Mouse (Mus musculus): Measurements from ENCODE around the gene Adgrg3. TPM values are rescaled to one million over a fixed set of nuclear protein-coding genes. Genes with fewer than 3 reads are reported as not detected.

The Adgrg3 gene
- polyA plus RNA-seq, 2 experiments: 3.3 to 6.7 TPM

- H3K4me3 ChIP-seq (replicated peaks; ENCODE audit: low read length): no peak overlapping the region
- H3K27me3 ChIP-seq (ENCODE audit: control insufficient read depth, insufficient read depth, low read length): no peaks in the 10 kb centered on the region
- DNase-seq (ENCODE audit: low spot score) (no peak), ATAC-seq (ENCODE audit: low FRiP score, low read depth) (no peak)
- peaks cover 19% of the 10 kb centered on the region for H3K4me1 ChIP-seq (ENCODE audit: control insufficient read depth, insufficient read depth, low read length)
- 76% methylated on average over 12 of the region's 12 CpGs for WGBS
- no peaks in the 10 kb centered on the region for H3K9me3 ChIP-seq (ENCODE audit: control insufficient read depth, low read length)
- H3K9ac ChIP-seq (ENCODE audit: low read depth, low read length, severe bottlenecking): no peak overlapping the region
- TF ChIP-seq POLR2A (IDR thresholded peaks at IDR 0.05; ENCODE audit: borderline replicate concordance, extremely low read depth, insufficient read depth, insufficient read length): no peak
- H3K4me2 ChIP-seq (replicated peaks; ENCODE audit: low read depth, low read length, severe bottlenecking): no peak overlapping the region
- no peak overlapping the region for H3K27ac ChIP-seq (replicated peaks; ENCODE audit: low read depth, low read length)
- no peaks in the 10 kb centered on the region for H3K36me3 ChIP-seq (ENCODE audit: control insufficient read depth, insufficient read depth, low read length)
Observed at GRCm38 (mm10) chr8:94996037-94996436, 21.5 kb upstream of the Adgrg3 start.

DNA sequence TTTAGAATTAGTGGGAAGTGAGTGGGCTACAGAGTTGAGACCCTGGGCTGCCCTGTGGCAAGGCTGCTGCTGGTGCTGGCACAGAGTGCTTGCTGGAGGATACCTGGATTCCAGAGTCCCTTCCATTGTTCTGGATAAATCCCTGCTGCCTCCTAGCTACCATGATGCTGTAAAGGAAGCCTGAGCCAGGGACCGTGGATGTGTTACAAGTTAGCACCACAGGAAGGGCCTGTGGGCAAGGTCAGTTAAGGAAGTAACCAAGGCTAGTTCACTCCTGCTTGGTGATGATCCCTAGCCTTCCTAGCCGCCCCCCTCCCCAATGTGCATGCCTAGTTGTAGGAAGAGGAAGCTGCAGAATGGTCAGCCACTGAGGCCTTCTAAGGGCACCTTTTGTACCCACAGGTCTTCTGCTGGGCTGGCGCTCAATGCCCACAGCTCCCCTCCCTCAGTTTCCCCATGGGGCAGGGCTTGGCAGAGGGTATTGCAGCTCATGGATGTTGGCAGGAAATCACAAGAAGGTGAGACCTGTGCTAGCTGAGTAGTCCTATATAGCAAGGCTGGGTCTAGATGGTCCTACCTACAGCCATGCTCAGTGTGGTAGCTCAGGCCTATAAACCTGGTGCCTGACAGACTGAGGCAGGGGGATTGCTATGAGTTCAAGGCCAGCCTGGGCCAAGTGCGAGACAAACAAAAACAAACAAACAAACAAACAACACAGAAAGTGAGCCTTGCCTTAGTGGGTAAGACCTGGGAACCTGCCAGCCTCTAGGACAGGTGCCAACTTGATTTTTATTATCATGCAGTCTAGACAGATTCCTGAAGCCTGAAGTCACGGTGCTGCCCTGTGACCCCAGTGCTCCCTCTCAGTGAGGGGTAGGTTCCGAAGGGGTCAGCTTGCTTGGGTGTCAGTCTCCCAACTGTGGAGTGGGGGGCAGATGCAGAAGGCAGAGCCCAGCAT lies 20.3 kb upstream of the Adgrg3 start:
- Histone ChIP-seq H3K4me1 (ENCODE audit: control insufficient read depth, insufficient read depth, low read length) (peaks cover 19% of the 10 kb centered on the region), H3K27me3 (ENCODE audit: control insufficient read depth, insufficient read depth, low read length) (no peaks in the 10 kb centered on the region), H3K4me2 (replicated peaks; ENCODE audit: low read depth, low read length, severe bottlenecking) (no peak overlapping the region), H3K36me3 (ENCODE audit: control insufficient read depth, insufficient read depth, low read length) (no peaks in the 10 kb centered on the region), H3K27ac (replicated peaks; ENCODE audit: low read depth, low read length) (no peak overlapping the region), H3K9ac (ENCODE audit: low read depth, low read length, severe bottlenecking) (no peak overlapping the region), H3K9me3 (ENCODE audit: control insufficient read depth, low read length) (no peaks in the 10 kb centered on the region), H3K4me3 (replicated peaks; ENCODE audit: low read length) (no peak overlapping the region)
- ATAC-seq (ENCODE audit: low FRiP score, low read depth) (no peak), DNase-seq (ENCODE audit: low spot score) (no peak)
- 72% methylated on average over 6 of the region's 6 CpGs for WGBS
- TF ChIP-seq POLR2A (IDR thresholded peaks at IDR 0.05; ENCODE audit: borderline replicate concordance, extremely low read depth, insufficient read depth, insufficient read length): no peak

DNA sequence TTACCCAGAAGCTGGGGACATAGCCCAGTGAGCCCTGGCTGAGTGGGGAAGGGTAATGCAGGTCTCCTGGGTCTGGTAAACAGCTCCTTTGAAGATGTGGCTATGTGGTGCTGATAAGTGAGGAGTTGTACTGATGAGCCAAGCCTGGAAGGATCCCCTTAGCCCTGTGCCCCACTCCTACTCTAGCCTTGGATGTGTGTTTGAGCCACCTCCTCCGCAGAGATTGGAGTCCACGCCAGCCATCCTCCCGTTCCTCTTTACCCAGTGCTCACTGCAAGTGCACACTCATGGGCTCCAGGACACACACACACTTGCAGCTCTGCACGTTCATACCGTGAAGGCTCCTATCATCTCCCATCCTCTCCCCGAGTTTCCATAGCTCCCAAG lies 19.6 kb upstream of the Adgrg3 start:
- no peak overlapping the region for H3K27ac ChIP-seq (replicated peaks; ENCODE audit: low read depth, low read length)

GRCm38 (mm10) chr8:94998431-94998830 lies 19.1 kb upstream of the Adgrg3 start:
- ATAC-seq (ENCODE audit: low FRiP score, low read depth) (no peak), DNase-seq (ENCODE audit: low spot score) (no peak)

More for the DNA sequence above, 19.6 kb upstream of the Adgrg3 start:
- no peaks in the 10 kb centered on the region for H3K36me3 ChIP-seq (ENCODE audit: control insufficient read depth, insufficient read depth, low read length)
- no peaks in the 10 kb centered on the region for H3K9me3 ChIP-seq (ENCODE audit: control insufficient read depth, low read length)
- DNase-seq (ENCODE audit: low spot score): no peak
- no peak overlapping the region for H3K4me2 ChIP-seq (replicated peaks; ENCODE audit: low read depth, low read length, severe bottlenecking)
- no peak for ATAC-seq (ENCODE audit: low FRiP score, low read depth)
- no peak for TF ChIP-seq POLR2A (IDR thresholded peaks at IDR 0.05; ENCODE audit: borderline replicate concordance, extremely low read depth, insufficient read depth, insufficient read length)
- WGBS: 73% methylated on average over 6 of the region's 6 CpGs
- no peaks in the 10 kb centered on the region for H3K27me3 ChIP-seq (ENCODE audit: control insufficient read depth, insufficient read depth, low read length)
- no peak overlapping the region for H3K4me3 ChIP-seq (replicated peaks; ENCODE audit: low read length)
- H3K4me1 ChIP-seq (ENCODE audit: control insufficient read depth, insufficient read depth, low read length): peaks cover 19% of the 10 kb centered on the region
- no peak overlapping the region for H3K9ac ChIP-seq (ENCODE audit: low read depth, low read length, severe bottlenecking)

DNA sequence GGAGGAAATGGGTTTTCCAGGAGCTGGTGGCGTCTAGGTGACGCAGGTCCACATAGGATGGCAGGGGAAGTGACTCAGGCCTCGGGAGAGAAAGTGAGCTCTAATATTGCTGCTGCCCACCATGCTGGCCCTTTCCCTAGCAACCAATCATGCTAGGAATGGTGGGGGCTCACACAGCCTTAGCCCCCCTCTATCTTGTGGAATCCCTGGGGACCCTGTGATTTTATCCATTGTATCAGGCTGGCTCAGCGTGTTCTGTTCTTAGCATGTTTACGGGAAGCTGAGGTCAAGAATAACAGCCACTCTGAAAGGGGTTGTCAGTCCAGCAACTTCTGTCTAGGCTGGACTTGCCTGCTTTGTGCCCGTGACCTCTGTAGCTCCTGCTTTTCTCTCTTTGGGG lies 18.5 kb upstream of the Adgrg3 start:
- H3K9ac ChIP-seq (ENCODE audit: low read depth, low read length, severe bottlenecking): no peak overlapping the region
- 63% methylated on average over 6 of the region's 6 CpGs for whole genome bisulfite sequencing
- no peak overlapping the region for H3K4me2 ChIP-seq (replicated peaks; ENCODE audit: low read depth, low read length, severe bottlenecking)
- no peaks in the 10 kb centered on the region for H3K27me3 ChIP-seq (ENCODE audit: control insufficient read depth, insufficient read depth, low read length)
- no peak for TF ChIP-seq POLR2A (IDR thresholded peaks at IDR 0.05; ENCODE audit: borderline replicate concordance, extremely low read depth, insufficient read depth, insufficient read length)
- no peak overlapping the region for H3K27ac ChIP-seq (replicated peaks; ENCODE audit: low read depth, low read length)
- peaks cover 10% of the 10 kb centered on the region for H3K4me1 ChIP-seq (ENCODE audit: control insufficient read depth, insufficient read depth, low read length)
- DNase-seq (ENCODE audit: low spot score): no peak
- no peak for ATAC-seq (ENCODE audit: low FRiP score, low read depth)
- no peak overlapping the region for H3K4me3 ChIP-seq (replicated peaks; ENCODE audit: low read length)
- no peaks in the 10 kb centered on the region for H3K36me3 ChIP-seq (ENCODE audit: control insufficient read depth, insufficient read depth, low read length)
- no peaks in the 10 kb centered on the region for H3K9me3 ChIP-seq (ENCODE audit: control insufficient read depth, low read length)

More at GRCm38 (mm10) chr8:94998431-94998830, 19.1 kb upstream of the Adgrg3 start:
- Histone ChIP-seq H3K27ac (replicated peaks; ENCODE audit: low read depth, low read length) (no peak overlapping the region), H3K4me1 (ENCODE audit: control insufficient read depth, insufficient read depth, low read length) (peaks cover 16% of the 10 kb centered on the region), H3K9me3 (ENCODE audit: control insufficient read depth, low read length) (no peaks in the 10 kb centered on the region), H3K9ac (ENCODE audit: low read depth, low read length, severe bottlenecking) (no peak overlapping the region), H3K4me2 (replicated peaks; ENCODE audit: low read depth, low read length, severe bottlenecking) (no peak overlapping the region), H3K27me3 (ENCODE audit: control insufficient read depth, insufficient read depth, low read length) (no peaks in the 10 kb centered on the region), H3K36me3 (ENCODE audit: control insufficient read depth, insufficient read depth, low read length) (no peaks in the 10 kb centered on the region), H3K4me3 (replicated peaks; ENCODE audit: low read length) (no peak overlapping the region)
- no peak for TF ChIP-seq POLR2A (IDR thresholded peaks at IDR 0.05; ENCODE audit: borderline replicate concordance, extremely low read depth, insufficient read depth, insufficient read length)
- 52% methylated on average over 2 of the region's 2 CpGs for WGBS

Measured in limb, embryonic 14.5 days (tissue).